Comparison of ENCODE assay signal across 21 mouse cellular contexts in the genomic region with DNA sequence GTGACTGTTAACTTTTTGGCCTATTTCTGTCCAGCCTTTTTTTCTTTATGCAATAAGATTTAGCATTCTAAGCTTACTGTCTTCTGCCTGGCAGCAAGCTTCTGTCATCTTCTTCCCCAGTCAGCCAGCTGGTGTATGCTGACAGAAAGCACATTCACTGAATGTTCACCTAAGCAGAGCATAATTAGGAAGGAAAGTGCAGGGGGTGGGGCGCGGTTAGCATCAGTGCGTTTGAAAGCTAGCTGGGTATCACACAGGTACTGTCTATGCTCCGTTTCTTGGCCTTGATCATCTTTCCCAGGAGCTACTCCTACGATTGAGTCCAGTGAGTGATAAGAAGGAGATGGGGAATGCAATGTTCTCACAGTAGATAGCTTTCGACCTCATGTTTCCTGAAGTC. TPM values are rescaled to one million over a fixed set of nuclear protein-coding genes. Genes with fewer than 3 reads are reported as not detected.
DNase-seq lines count a peak whose midpoint lies in the region; ATAC-seq lines count a peak whose summit lies in the region.
"Had no signal": no experiment of that assay in that cellular context is flagged by ENCODE, and none has a peak within 500 bp of the region (broad histone marks: within the 10 kb centered on the region; RNA-seq: fewer than 3 reads in every experiment).

No protein-coding gene starts in this region.

- intact Hi-C loops in gastrocnemius, postnatal 14 days (cut with DNase I; ENCODE audit: low total_unique reads): no loop called here

- ATAC-seq in frontal cortex, adult (ENCODE audit: low TSS enrichment): peak; percentile 94
- ATAC-seq in inflammation-experienced regulatory T-cells, adult 6 months: no peak
- ATAC-seq: forebrain, embryonic 14.5 days; midbrain, embryonic 15.5 days; Patski had no signal

- no peak for DNase-seq in frontal cortex, postnatal 25 days (ENCODE audit: low spot score in 2 of 2)
- peak; percentile 58 for DNase-seq in testis, postnatal 14 days (ENCODE audit: low spot score)
- DNase-seq in testis, postnatal 10 days (ENCODE audit: low spot score): no peak
- DNase-seq in right cerebral cortex, postnatal 10 days (ENCODE audit: low spot score in 2 of 2): peak; percentile 44 to 48
- no peak for DNase-seq in gastrocnemius, postnatal 14 days
- DNase-seq in gastrocnemius, postnatal 10 days: no peak
- DNase-seq: adrenal gland, postnatal 36 days; cerebellum, adult 11 months; cerebellum, adult 9-10 months; embryo, embryonic 11 days; heart, adult 2 months; heart, postnatal 4 days; kidney, postnatal 14 days; layer of hippocampus, adult 9-11 months; retina, postnatal 1 day; spleen, adult 18-20 months had no signal

RNA-seq across cellular contexts. Expression of a gene that starts 13.9 kb away (rescaled TPM):
- 1 to 10 TPM; 2.0 to 2.3 TPM for total RNA-seq in gastrocnemius, postnatal 14 days (2021)
- total RNA-seq in gastrocnemius, postnatal 10 days (2021): 1 to 10 TPM; 5.3 to 5.5 TPM
- polyA plus RNA-seq in inflammation-experienced regulatory T-cells, adult 6 months (2017; shearing (Covaris generic)): under 1 TPM in 1 of 3 experiments, not detected in 2; 0.12 TPM

Comparison
In these comparisons a context has a peak if more than half of its experiments do, and no peak if none do; other contexts are left out.
1. DNase-seq: peak in testis, postnatal 14 days (single experiment) and right cerebral cortex, postnatal 10 days (2 of 2); none in frontal cortex, postnatal 25 days (0 of 2), testis, postnatal 10 days (single experiment), gastrocnemius, postnatal 14 days (single experiment) and gastrocnemius, postnatal 10 days (single experiment).